Mouse (Mus musculus) gastrocnemius, adult 18-20 months (tissue): ENCODE data around the gene Gpt2. TPM values are rescaled to one million over a fixed set of nuclear protein-coding genes. Genes with fewer than 3 reads are reported as not detected.

Experiments used
- DNase-seq: peaks from one replicate; pipeline ENCODE4 v3.0.0; 2021; ENCODE audit warnings: low spot score
- total RNA-seq, 2 experiments: library from RNA; stranded (reverse); gene quantifications; 2 replicates each; pipeline ENCODE4 v1.2.3; 2021

Gene Gpt2
- total RNA-seq, 2 experiments from 2014 or later = 180 to 289 TPM

DNA sequence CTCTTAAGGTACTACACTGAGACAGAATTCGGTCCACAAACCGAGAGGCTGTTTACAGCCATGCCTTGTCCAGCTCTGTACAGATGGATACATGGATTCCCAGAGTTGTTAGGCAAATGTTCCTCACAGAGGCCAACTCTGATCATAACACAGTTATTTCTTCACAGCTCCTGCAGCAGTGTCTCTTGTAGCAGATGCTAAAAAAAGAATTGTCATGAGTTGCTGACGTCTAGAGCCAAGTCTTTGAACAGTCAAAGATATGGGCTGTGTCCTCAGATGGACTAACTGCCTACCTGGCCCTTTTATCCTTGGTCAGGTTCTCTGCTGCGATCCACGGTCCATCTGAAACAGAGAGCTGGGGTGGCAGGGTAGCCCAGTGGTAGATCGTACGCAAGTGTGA is 31.7 kb downstream of the Gpt2 start:
- peak; percentile 67 for DNase-seq

GRCm38 (mm10) chr8:85526105-85526504 is 33.7 kb downstream of the Gpt2 start:
- DNase-seq = peak; percentile 77

- no peak for DNase-seq
Measured at GRCm38 (mm10) chr8:85528959-85529358, 36.6 kb downstream of the Gpt2 start.

DNA sequence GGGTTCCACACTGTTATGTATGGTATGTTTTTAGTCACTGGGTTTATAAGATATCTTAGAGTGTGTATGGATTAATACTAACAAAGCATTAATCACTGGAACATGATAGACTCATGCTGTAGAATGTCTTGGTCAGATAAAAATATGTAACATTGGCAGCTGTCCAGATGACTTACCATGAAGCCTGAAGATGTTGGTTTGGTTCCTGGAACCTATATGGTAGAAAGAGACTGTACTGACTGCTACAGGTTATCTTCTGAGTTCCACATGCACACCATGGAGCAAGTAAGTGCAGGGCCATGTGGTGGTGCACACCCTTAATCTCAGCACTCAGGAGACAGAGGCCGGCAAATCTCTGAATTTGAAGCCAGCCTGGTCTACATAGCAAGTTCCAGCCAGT is 38.3 kb downstream of the Gpt2 start:
- no peak for DNase-seq

DNA sequence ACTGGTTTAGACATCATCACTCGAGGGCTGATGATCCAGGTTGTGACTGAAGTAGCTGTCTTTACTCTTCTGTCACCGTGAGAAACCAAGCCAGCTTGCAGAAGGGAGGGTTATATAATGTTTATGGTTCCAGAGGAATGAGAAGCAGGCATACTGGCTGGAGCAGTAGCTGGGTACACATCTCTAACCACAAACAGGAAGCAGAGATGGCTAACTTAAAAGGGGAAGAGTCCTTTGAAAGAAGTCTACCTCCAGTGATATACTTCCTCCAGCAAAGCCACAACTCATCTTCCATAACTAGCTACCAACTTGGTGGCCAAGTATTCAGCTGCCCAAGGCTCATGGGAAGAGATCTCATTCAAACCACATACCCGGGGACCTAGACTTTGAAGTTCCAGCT is 39.1 kb downstream of the Gpt2 start:
- DNase-seq = no peak

GRCm38 (mm10) chr8:85532843-85533242 is 40.5 kb downstream of the Gpt2 start:
- DNase-seq = no peak

GRCm38 (mm10) chr8:85533434-85533833 is 41.1 kb downstream of the Gpt2 start:
- DNase-seq = no peak

DNA sequence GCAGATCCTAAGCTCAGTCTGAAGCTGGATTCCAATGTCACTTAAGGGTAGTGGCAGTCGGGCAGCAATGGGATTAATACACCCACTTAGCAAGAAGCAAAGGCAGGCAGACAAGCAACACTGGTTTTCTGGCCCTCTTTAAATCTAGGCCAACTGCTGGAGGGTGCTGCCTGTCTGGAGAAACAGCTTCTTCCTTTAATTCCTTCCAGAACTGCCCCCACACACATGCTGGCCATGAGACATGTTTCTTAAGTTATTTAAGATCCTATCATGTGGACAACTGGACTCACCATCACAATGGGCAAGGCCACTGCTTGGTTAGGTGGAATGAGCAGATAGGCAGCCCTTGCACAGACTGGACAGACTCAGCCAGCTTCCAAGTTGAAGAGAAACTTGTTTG is 41.8 kb downstream of the Gpt2 start:
- DNase-seq = no peak

DNA sequence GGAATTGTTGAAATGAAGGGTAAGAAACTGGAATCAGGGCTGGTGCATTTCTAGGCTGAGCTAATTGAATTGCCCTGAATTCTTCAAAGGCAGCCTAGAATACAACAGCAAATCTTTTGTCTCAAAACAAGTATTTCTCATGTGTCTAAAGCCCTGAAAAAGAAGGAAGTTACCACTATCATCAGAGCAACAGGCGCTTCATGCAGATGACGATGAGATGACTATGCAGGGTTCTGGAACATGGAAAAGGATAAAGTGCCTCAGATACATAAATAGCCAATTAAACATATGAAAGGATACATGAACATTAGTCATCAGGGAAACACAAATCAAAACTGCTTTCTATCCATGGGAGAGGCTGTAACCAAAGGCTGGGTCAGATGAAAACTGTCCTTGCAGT is 44.0 kb downstream of the Gpt2 start:
- no peak for DNase-seq

- no peak for DNase-seq
Measured at GRCm38 (mm10) chr8:85551934-85552333, 59.6 kb downstream of the Gpt2 start.

- no peak for DNase-seq
Measured at GRCm38 (mm10) chr8:85554391-85555180, 62.2 kb downstream of the Gpt2 start.

GRCm38 (mm10) chr8:85555181-85556145 is 63.1 kb downstream of the Gpt2 start, which contains the start of gene Dnaja2:
Gene Dnaja2, minus strand, starts transcription at chr8:85555344.
- peak; percentile 87 for DNase-seq

DNA sequence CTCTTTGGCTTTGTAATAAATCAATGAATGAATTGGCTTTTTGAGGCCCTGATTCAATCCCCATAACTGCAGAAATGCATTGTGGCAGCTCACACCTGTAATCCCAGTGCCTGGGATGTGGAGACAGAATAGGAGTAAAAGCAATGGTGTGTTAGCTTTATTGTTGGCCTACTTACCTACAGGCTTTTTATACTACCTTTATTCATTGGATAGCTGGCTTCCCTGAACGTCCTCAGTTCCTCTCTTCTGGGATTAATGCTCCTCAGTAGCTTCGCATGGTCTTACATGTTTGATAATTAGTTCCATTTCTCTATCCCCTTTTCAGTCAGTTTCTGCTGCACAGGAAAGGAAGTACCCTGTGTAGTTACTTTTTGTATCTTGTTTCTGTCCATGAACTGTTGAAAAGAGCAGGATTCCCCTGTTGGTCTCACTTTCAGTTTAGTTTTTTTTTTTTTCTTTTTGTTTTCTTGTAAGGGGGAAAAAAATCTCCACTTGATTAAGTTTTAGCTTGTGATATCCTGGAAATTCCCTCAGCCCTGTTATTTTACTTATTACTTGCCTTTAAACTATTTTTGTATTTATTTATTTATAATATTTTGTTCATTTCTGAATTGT is 64.7 kb downstream of the Gpt2 start:
- no peak for DNase-seq

- peak; percentile 38 for DNase-seq
Measured at GRCm38 (mm10) chr8:85557601-85557986, 65.2 kb downstream of the Gpt2 start.

DNA sequence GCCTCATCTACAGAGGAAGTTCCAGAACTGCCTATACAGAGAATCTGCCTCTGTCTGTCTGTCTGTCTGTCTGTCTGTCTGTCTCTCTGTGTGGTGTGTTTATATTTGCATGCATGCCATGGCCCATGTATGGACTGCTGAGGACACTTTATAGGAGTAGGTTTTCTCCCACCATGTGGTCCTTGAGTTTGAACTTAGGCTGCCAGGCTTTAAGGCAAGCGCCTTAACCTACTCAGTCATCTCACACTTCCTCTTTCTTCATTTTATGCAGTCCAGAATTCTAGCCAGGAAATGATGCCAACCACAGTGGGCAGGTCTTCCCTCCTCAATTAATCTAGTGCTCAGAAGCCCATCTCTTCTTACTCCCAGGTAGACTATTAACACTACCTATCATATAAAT is 66.8 kb downstream of the Gpt2 start:
- no peak for DNase-seq

GRCm38 (mm10) chr8:85559966-85560365 is 67.6 kb downstream of the Gpt2 start:
- no peak for DNase-seq

GRCm38 (mm10) chr8:85563336-85563735 is 71.0 kb downstream of the Gpt2 start:
- DNase-seq = no peak

- DNase-seq = no peak
Measured at GRCm38 (mm10) chr8:85565186-85565585, 72.8 kb downstream of the Gpt2 start.

- no peak for DNase-seq
Measured at GRCm38 (mm10) chr8:85567801-85568200, 75.4 kb downstream of the Gpt2 start.

GRCm38 (mm10) chr8:85570466-85570865 is 78.1 kb downstream of the Gpt2 start:
- DNase-seq = no peak

- no peak for DNase-seq
Measured at GRCm38 (mm10) chr8:85573972-85574496, 81.7 kb downstream of the Gpt2 start.
